Mouse (Mus musculus): Measurements from ENCODE around the gene Mef2a.

GRCm38 (mm10) chr7:67296419-67296818, 76.2 kb downstream of the Mef2a start:
- TF ChIP-seq GATA1 (IDR thresholded peaks at IDR 0.05; ENCODE audit: low read length) = peak; percentile 60
- no peak for TF ChIP-seq TAL1 (IDR thresholded peaks at IDR 0.05; ENCODE audit: low read length)

Measured in erythroblast, embryonic 14.5 days (primary cell).